Mouse (Mus musculus) MEL (cell line): ENCODE data around the gene Rin2. TPM values are rescaled to one million over a fixed set of nuclear protein-coding genes. Genes with fewer than 3 reads are reported as not detected.

Experiments used
- DNase-seq: peaks from one replicate; pipeline ENCODE4 v3.0.0; 2011; ENCODE audit warnings: low read depth, low spot score
- H3K27ac ChIP-seq: 2 replicates; pipeline ENCODE4 v1.5.1; 2012; ENCODE audit warnings: low read depth, mild to moderate bottlenecking, control low read depth, low read length, moderate library complexity; ENCODE audit not compliant: control insufficient read depth
- H3K27me3 ChIP-seq, 2 experiments: fragments of 150-350 bp in 1 of 2; sonication (generic) in 1 of 2; 2 replicates each; pipeline ENCODE4 v1.6.1; 2012; ENCODE audit warnings: low read length in 2 of 2, mild to moderate bottlenecking in 2 of 2, improper control_type of control experiment in 1 of 2, moderate library complexity in 1 of 2; ENCODE audit not compliant: insufficient read depth in 2 of 2, control insufficient read depth in 1 of 2
- H3K36me3 ChIP-seq, 2 experiments: 2 replicates each; pipeline ENCODE4 v1.6.1; 2012 to 2014; ENCODE audit warnings: low read length in 2 of 2, improper control_type of control experiment in 1 of 2, inconsistent platforms in 1 of 2, mild to moderate bottlenecking in 1 of 2; ENCODE audit not compliant: insufficient read depth in 2 of 2, control insufficient read depth in 1 of 2
- H3K4me1 ChIP-seq, 2 experiments: fragments of 150-350 bp in 1 of 2; sonication (generic) in 1 of 2; 2 replicates each; pipeline ENCODE4 v1.6.1; 2012; ENCODE audit warnings: low read length in 2 of 2, improper control_type of control experiment in 1 of 2, mild to moderate bottlenecking in 1 of 2; ENCODE audit not compliant: insufficient read depth in 2 of 2, control insufficient read depth in 1 of 2
- H3K4me3 ChIP-seq, 2 experiments: fragments of 150-350 bp in 1 of 2; sonication (generic) in 1 of 2; 2 replicates each; pipeline ENCODE4 v1.5.1; 2012; ENCODE audit warnings: low read depth in 2 of 2, low read length in 2 of 2, mild to moderate bottlenecking in 2 of 2, moderate library complexity in 2 of 2, control low read depth in 1 of 2, improper control_type of control experiment in 1 of 2; ENCODE audit not compliant: control insufficient read depth in 1 of 2, insufficient read depth in 1 of 2
- H3K79me2 ChIP-seq: 2 replicates; pipeline ENCODE4 v1.6.1; 2012; ENCODE audit warnings: mild to moderate bottlenecking, low read length, moderate library complexity; ENCODE audit not compliant: control insufficient read depth, poor library complexity, insufficient read depth
- H3K9ac ChIP-seq: 2 replicates; pipeline ENCODE4 v1.6.1; 2012; ENCODE audit warnings: low read depth, mild to moderate bottlenecking, control low read depth, low read length, moderate library complexity; ENCODE audit not compliant: control insufficient read depth, poor library complexity, severe bottlenecking
- H3K9me3 ChIP-seq: fragments of 150-350 bp; sonication (generic); replicated peaks from 2 replicates; pipeline ENCODE4 v1.6.1; 2012; ENCODE audit warnings: mild to moderate bottlenecking, low read length, improper control_type of control experiment, moderate library complexity; ENCODE audit not compliant: insufficient read depth
- CHD1 ChIP-seq: IDR thresholded peaks from 2 replicates; pipeline ENCODE4 v1.6.1; 2012; ENCODE audit warnings: low read depth, mild to moderate bottlenecking, inconsistent platforms, low read length, improper control_type of control experiment
- CHD2 ChIP-seq: IDR thresholded peaks from 2 replicates; pipeline ENCODE4 v1.6.1; 2011; ENCODE audit warnings: low read length, improper control_type of control experiment
- CTCF ChIP-seq, 3 experiments: IDR thresholded peaks in 2 of 3; conservative IDR thresholded peaks in 1 of 3; 2 replicates each; pipeline ENCODE4 v1.5.1; 2011 to 2012; ENCODE audit warnings: low read length in 3 of 3, low read depth in 2 of 3, mild to moderate bottlenecking in 2 of 3, improper control_type of control experiment in 1 of 3, inconsistent platforms in 1 of 3, mixed read lengths in 1 of 3, moderate library complexity in 1 of 3; ENCODE audit not compliant: control insufficient read depth in 1 of 3, insufficient read depth in 1 of 3, poor library complexity in 1 of 3, severe bottlenecking in 1 of 3
- E2F4 ChIP-seq: IDR thresholded peaks from 2 replicates; pipeline ENCODE4 v1.6.1; 2011; ENCODE audit warnings: low read depth, low read length, improper control_type of control experiment, borderline replicate concordance
- ELF1 ChIP-seq: IDR thresholded peaks from 2 replicates; pipeline ENCODE4 v1.6.1; 2014; ENCODE audit warnings: low read depth, mild to moderate bottlenecking, inconsistent platforms, low read length, improper control_type of control experiment, moderate library complexity
- ETS1 ChIP-seq: IDR thresholded peaks from 2 replicates; pipeline ENCODE4 v1.6.1; 2012; ENCODE audit warnings: low read depth, mild to moderate bottlenecking, inconsistent platforms, low read length, improper control_type of control experiment, moderate library complexity
- GATA1 ChIP-seq: IDR thresholded peaks from 2 replicates; pipeline ENCODE4 v1.6.1; 2011; ENCODE audit warnings: low read depth, low read length, improper control_type of control experiment
- JUND ChIP-seq: IDR thresholded peaks from 2 replicates; pipeline ENCODE4 v1.6.1; 2011; ENCODE audit warnings: low read depth, mild to moderate bottlenecking, improper control_type of control experiment, low read length
- KAT2A ChIP-seq: conservative IDR thresholded peaks from 2 replicates; pipeline ENCODE4 v1.6.1; 2012; ENCODE audit warnings: low read depth, low read length, improper control_type of control experiment, inconsistent platforms
- MAFK ChIP-seq: IDR thresholded peaks from 2 replicates; pipeline ENCODE4 v1.6.1; 2011; ENCODE audit warnings: low read depth, mild to moderate bottlenecking, low read length, improper control_type of control experiment, borderline replicate concordance
- MEF2A ChIP-seq: IDR thresholded peaks from 2 replicates; pipeline ENCODE4 v1.6.1; 2014; ENCODE audit warnings: low read depth, mild to moderate bottlenecking, inconsistent platforms, low read length, improper control_type of control experiment; ENCODE audit not compliant: poor library complexity, insufficient replicate concordance, severe bottlenecking; ENCODE audit errors: extremely low read depth
- MXI1 ChIP-seq: IDR thresholded peaks from 2 replicates; pipeline ENCODE4 v1.6.1; 2011; ENCODE audit warnings: mild to moderate bottlenecking, low read depth, low read length, improper control_type of control experiment
- MYC ChIP-seq: IDR thresholded peaks from 2 replicates; pipeline ENCODE4 v1.6.1; 2011; ENCODE audit warnings: low read depth, mild to moderate bottlenecking, low read length, improper control_type of control experiment, moderate library complexity
- POLR2A ChIP-seq, 2 experiments: IDR thresholded peaks; 2 replicates each; pipeline ENCODE4 v1.6.1; 2011 to 2012; ENCODE audit warnings: low read length in 2 of 2, mild to moderate bottlenecking in 2 of 2, control low read depth in 1 of 2, improper control_type of control experiment in 1 of 2, low read depth in 1 of 2, moderate library complexity in 1 of 2; ENCODE audit not compliant: control insufficient read depth in 1 of 2, insufficient read depth in 1 of 2, poor library complexity in 1 of 2
- POLR2AphosphoS2 ChIP-seq: IDR thresholded peaks from 2 replicates; pipeline ENCODE4 v1.6.1; 2011; ENCODE audit warnings: low read length, improper control_type of control experiment
- POLR2AphosphoS5 ChIP-seq: IDR thresholded peaks from 2 replicates; pipeline ENCODE4 v1.6.1; 2012; ENCODE audit warnings: low read depth, borderline replicate concordance, mild to moderate bottlenecking, inconsistent platforms, low read length, moderate library complexity, mixed read lengths
- RAD21 ChIP-seq: IDR thresholded peaks from 2 replicates; pipeline ENCODE4 v1.6.1; 2011; ENCODE audit warnings: mild to moderate bottlenecking, low read depth, low read length, improper control_type of control experiment
- TBP ChIP-seq: IDR thresholded peaks from 2 replicates; pipeline ENCODE4 v1.8.0; 2011; ENCODE audit warnings: low read depth, low read length, improper control_type of control experiment
- USF1 ChIP-seq: IDR thresholded peaks from 2 replicates; pipeline ENCODE4 v1.6.1; 2014; ENCODE audit warnings: low read depth, mild to moderate bottlenecking, inconsistent platforms, low read length, improper control_type of control experiment, moderate library complexity
- ZC3H11A ChIP-seq: IDR thresholded peaks from 2 replicates; pipeline ENCODE4 v1.6.1; 2012; ENCODE audit warnings: low read depth, mild to moderate bottlenecking, inconsistent platforms, low read length, improper control_type of control experiment
- ZKSCAN1 ChIP-seq: IDR thresholded peaks from 2 replicates; pipeline ENCODE4 v1.6.1; 2012; ENCODE audit warnings: low read depth, mild to moderate bottlenecking, inconsistent platforms, low read length, improper control_type of control experiment, moderate library complexity
- ZMIZ1 ChIP-seq: IDR thresholded peaks from 2 replicates; pipeline ENCODE4 v1.6.1; 2012; ENCODE audit warnings: low read depth, mild to moderate bottlenecking, inconsistent platforms, low read length, improper control_type of control experiment, moderate library complexity
- polyA plus RNA-seq, 2 experiments: library from polyadenylated mRNA; stranded (reverse) in 1 of 2; unstranded in 1 of 2; fragments of >175 nt in 1 of 2; fragments of >200 nt in 1 of 2; gene quantifications; 2 replicates each; pipeline versions ENCODE4 v1.2.1 to v1.2.4; 2012; ENCODE audit warnings: low replicate concordance in 2 of 2, low read depth in 1 of 2; ENCODE audit not compliant: insufficient read length in 2 of 2, insufficient read depth in 1 of 2, missing spikeins in 1 of 2
- total RNA-seq: library from RNA; depleted of rRNA; stranded (reverse); fragments of 300-350 nt; gene quantifications from 2 replicates; pipeline ENCODE4 v1.2.3, GENCODE M21; 2012

The Rin2 gene
- total and polyA plus RNA-seq, 3 experiments: 0.01 TPM; not detected in 2

DNA sequence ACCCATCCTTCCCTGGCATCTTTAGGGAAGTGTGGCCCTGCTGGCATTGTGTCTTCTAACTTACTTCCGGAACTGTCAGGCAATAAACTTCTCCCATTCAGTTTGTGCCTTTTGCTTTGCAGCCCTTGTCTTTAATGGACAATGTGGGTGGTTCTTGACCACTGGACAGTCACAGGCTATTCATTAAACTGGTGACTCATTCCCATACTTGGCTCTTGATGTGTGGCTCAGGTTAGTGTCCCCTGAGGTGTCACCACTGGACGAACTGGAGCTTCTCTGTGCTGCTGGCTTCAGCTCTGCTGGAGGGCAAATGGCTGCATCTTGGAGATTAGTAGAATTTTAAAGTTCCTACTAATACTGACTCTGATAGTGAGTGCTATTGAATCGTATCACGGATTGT lies 11.0 kb downstream of the Rin2 start:
- no peak overlapping the region for H3K27ac ChIP-seq
- H3K4me3 ChIP-seq: no peak overlapping the region
- no peak overlapping the region for H3K9ac ChIP-seq
- DNase-seq: no peak
- H3K79me2 ChIP-seq: no peaks in the 10 kb centered on the region
- no peaks in the 10 kb centered on the region for H3K27me3 ChIP-seq
- no peaks in the 10 kb centered on the region for H3K36me3 ChIP-seq
- no peaks in the 10 kb centered on the region for H3K4me1 ChIP-seq
- H3K9me3 ChIP-seq: no peaks in the 10 kb centered on the region
- no peak for TF ChIP-seq POLR2AphosphoS5
- no peak for TF ChIP-seq CHD1
- TF ChIP-seq KAT2A: no peak
- TF ChIP-seq ETS1: no peak
- TF ChIP-seq MXI1: no peak
- TF ChIP-seq POLR2A (IDR thresholded peaks at IDR 0.05; ENCODE audit: control insufficient read depth in 1 of 2, insufficient read depth in 1 of 2, low read depth in 1 of 2, low read length in 2 of 2, poor library complexity in 1 of 2): no peak
- TF ChIP-seq USF1: no peak
- no peak for TF ChIP-seq ELF1
- TF ChIP-seq MYC: no peak
- no peak for TF ChIP-seq CTCF (IDR thresholded peaks at IDR 0.05 in 2 of 3, conservative IDR thresholded peaks at IDR 0.05 in 1 of 3; ENCODE audit: control insufficient read depth in 1 of 3, insufficient read depth in 1 of 3, low read depth in 2 of 3, low read length in 3 of 3, poor library complexity in 1 of 3, severe bottlenecking in 1 of 3)
- no peak for TF ChIP-seq GATA1
- no peak for TF ChIP-seq ZMIZ1
- TF ChIP-seq POLR2AphosphoS2: no peak

DNA sequence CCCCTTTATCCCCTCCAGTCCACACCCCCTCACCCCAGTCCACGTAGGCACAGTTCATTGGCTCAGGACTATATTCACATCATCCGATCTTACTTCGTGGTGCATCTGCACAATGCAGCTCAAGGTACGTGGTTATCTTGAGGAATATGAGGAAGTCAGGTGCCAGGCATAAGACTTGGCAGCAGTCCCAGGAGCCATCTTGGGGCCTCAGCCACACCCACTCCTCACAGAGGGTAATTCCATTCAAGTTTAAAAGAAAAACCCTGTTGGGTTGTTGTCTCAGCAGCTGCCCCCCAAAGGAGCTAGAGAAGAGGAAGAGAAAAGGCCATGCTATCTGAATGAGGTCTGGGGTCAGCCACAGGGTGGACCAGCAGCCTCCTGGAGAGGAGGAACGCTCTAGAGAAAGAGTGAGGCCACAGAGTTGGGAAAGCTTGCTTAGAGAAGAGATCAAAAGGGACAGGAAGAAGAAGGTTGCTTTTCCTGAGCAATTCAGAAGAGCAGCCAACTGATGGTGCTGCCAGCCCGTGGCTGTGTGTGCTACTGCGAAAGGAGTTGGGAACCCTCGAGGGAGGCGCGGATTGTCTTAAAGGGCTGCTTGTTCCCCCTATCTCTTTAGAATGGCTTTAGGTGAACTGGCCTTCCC lies 16.5 kb downstream of the Rin2 start:
- TF ChIP-seq TBP (no peak), POLR2AphosphoS2 (no peak), E2F4 (no peak), MYC (no peak), MAFK (no peak), MEF2A (no peak), RAD21 (no peak), ELF1 (no peak), CHD2 (no peak), JUND (no peak), ZKSCAN1 (no peak), ZC3H11A (no peak), GATA1 (no peak)

More for the DNA sequence above, 16.5 kb downstream of the Rin2 start:
- Histone ChIP-seq H3K9me3 (no peaks in the 10 kb centered on the region), H3K9ac (no peak overlapping the region), H3K27ac (no peak overlapping the region), H3K79me2 (no peaks in the 10 kb centered on the region), H3K36me3 (no peaks in the 10 kb centered on the region), H3K4me3 (no peak overlapping the region), H3K27me3 (no peaks in the 10 kb centered on the region), H3K4me1 (no peaks in the 10 kb centered on the region)
- DNase-seq: no peak
